Mouse (Mus musculus) Patski (cell line): Measurements from ENCODE around the gene 2300009A05Rik. TPM values are rescaled to one million over a fixed set of nuclear protein-coding genes. Genes with fewer than 3 reads are reported as not detected.
A peak's percentile ranks its signal among the peaks of the same experiment; 100 is the strongest.

Experiments
- ATAC-seq: fragments of 100-300 bp; one replicate; pipeline ENCODE4 v1.8.0; 2021
- CTCF ChIA-PET: fragments of 350-600 bp; sonication (Branson Sonifier 250); formaldehyde crosslinking; loops from one replicate; lab custom pipeline; 2022; ENCODE audit warnings: inconsistent platforms; lab: Charles Lee
- POLR2A ChIA-PET: fragments of 350-600 bp; sonication (Branson Sonifier 250); formaldehyde crosslinking; loops from one replicate; lab custom pipeline; 2022; ENCODE audit warnings: antibody characterized with exemption, inconsistent platforms; lab: Charles Lee
- DNase-seq: peaks from one replicate; pipeline ENCODE4 v3.0.0-alpha.2; 2011; ENCODE audit warnings: low read depth, low spot score
- H3K27me3 ChIP-seq: fragments of 371-371 bp; one replicate; pipeline ENCODE4 v1.5.1; 2021
- CTCF ChIP-seq: fragments of 100-300 bp; IDR thresholded peaks from one replicate; pipeline ENCODE4 v1.5.1; 2021
- in situ Hi-C: fragments of 300-500 bp; cut with MboI; formaldehyde crosslinking; loops from 3 replicates; pipeline ENCODE4 v1.11.1; 2018; ENCODE audit warnings: low pct_unique_long_range_greater_than_20kb, mixed read lengths
- polyA plus RNA-seq: library from polyadenylated mRNA; unstranded; gene quantifications from one replicate; pipeline ENCODE4 v1.2.3, GENCODE M21; 2021

Gene 2300009A05Rik
- 27.9 TPM for polyA plus RNA-seq

GRCm38 (mm10) chr9:63398611-63399462 is at the start of gene 2300009A05Rik:
Gene 2300009A05Rik (minus strand): TSS chr9:63399246.
- peak; percentile 51 for TF ChIP-seq CTCF
- POLR2A ChIA-PET, result no interaction called here
- in situ Hi-C loops, result no loop called here
- ATAC-seq (peak; percentile 94), DNase-seq (peak; percentile 60)
- CTCF ChIA-PET, result no interaction called here
- H3K27me3 ChIP-seq, result no peaks in the 10 kb centered on the region

- no peaks in the 10 kb centered on the region for H3K27me3 ChIP-seq
- TF ChIP-seq CTCF, result no peak
- ChIA-PET POLR2A (no interaction called here), CTCF (no interaction called here)
- DNase-seq (no peak), ATAC-seq (no peak)
- in situ Hi-C loops, result no loop called here
These were observed 44.6 kb upstream of the 2300009A05Rik start for GRCm38 (mm10) chr9:63443695-63444094.

GRCm38 (mm10) chr9:63430652-63431051 is 31.6 kb upstream of the 2300009A05Rik start:
- ATAC-seq (no peak), DNase-seq (no peak)
- H3K27me3 ChIP-seq, result no peaks in the 10 kb centered on the region
- no peak for TF ChIP-seq CTCF
- in situ Hi-C loops, result no loop called here
- ChIA-PET POLR2A (no interaction called here), CTCF (no interaction called here)

GRCm38 (mm10) chr9:63421096-63421736 is 22.2 kb upstream of the 2300009A05Rik start:
- no peak for ATAC-seq
- CTCF ChIA-PET, result no interaction called here
- in situ Hi-C loops, result no loop called here
- POLR2A ChIA-PET, result no interaction called here
- TF ChIP-seq CTCF, result peak; percentile 58
- H3K27me3 ChIP-seq, result no peaks in the 10 kb centered on the region
- DNase-seq, result no peak

GRCm38 (mm10) chr9:63420396-63420795 is 21.4 kb upstream of the 2300009A05Rik start:
- ChIA-PET POLR2A (no interaction called here), CTCF (no interaction called here)
- in situ Hi-C loops, result no loop called here
- H3K27me3 ChIP-seq, result no peaks in the 10 kb centered on the region
- ATAC-seq, result no peak
- no peak for TF ChIP-seq CTCF
- DNase-seq, result no peak

GRCm38 (mm10) chr9:63400176-63400575 is 1.1 kb upstream of the 2300009A05Rik start:
- CTCF ChIA-PET, result no interaction called here

GRCm38 (mm10) chr9:63399463-63399815 is 393 bp upstream of the 2300009A05Rik start:
- ChIA-PET POLR2A (no interaction called here), CTCF (no interaction called here)
- ATAC-seq (no peak), DNase-seq (no peak)
- in situ Hi-C loops, result no loop called here
- TF ChIP-seq CTCF, result no peak
- H3K27me3 ChIP-seq, result no peaks in the 10 kb centered on the region

More at GRCm38 (mm10) chr9:63400176-63400575, 1.1 kb upstream of the 2300009A05Rik start:
- H3K27me3 ChIP-seq, result no peaks in the 10 kb centered on the region
- in situ Hi-C loops, result no loop called here
- POLR2A ChIA-PET, result no interaction called here
- ATAC-seq (no peak), DNase-seq (no peak)
- TF ChIP-seq CTCF, result no peak

GRCm38 (mm10) chr9:63395612-63396011 is 3.4 kb downstream of the 2300009A05Rik start:
- ChIA-PET POLR2A (no interaction called here), CTCF (no interaction called here)
- no peak for TF ChIP-seq CTCF
- in situ Hi-C loops, result no loop called here
- no peak for ATAC-seq
- DNase-seq, result no peak
- no peaks in the 10 kb centered on the region for H3K27me3 ChIP-seq

GRCm38 (mm10) chr9:63391307-63391706 is 7.7 kb downstream of the 2300009A05Rik start:
- in situ Hi-C loops, result no loop called here
- ChIA-PET CTCF (no interaction called here), POLR2A (no interaction called here)
- no peaks in the 10 kb centered on the region for H3K27me3 ChIP-seq
- DNase-seq (no peak), ATAC-seq (no peak)
- TF ChIP-seq CTCF, result no peak

GRCm38 (mm10) chr9:63382761-63383160 is 16.3 kb downstream of the 2300009A05Rik start:
- ATAC-seq (no peak), DNase-seq (no peak)
- ChIA-PET CTCF (no interaction called here), POLR2A (no interaction called here)
- in situ Hi-C loops, result no loop called here
- no peaks in the 10 kb centered on the region for H3K27me3 ChIP-seq
- no peak for TF ChIP-seq CTCF

GRCm38 (mm10) chr9:63380326-63380725 is 18.7 kb downstream of the 2300009A05Rik start:
- no peak for TF ChIP-seq CTCF
- H3K27me3 ChIP-seq, result no peaks in the 10 kb centered on the region
- ChIA-PET POLR2A (no interaction called here), CTCF (no interaction called here)
- DNase-seq, result no peak
- in situ Hi-C loops, result no loop called here
- ATAC-seq, result no peak
